Mouse (Mus musculus) heart, embryonic 13.5 days (tissue): ENCODE data around the gene Ints6. TPM values are rescaled to one million over a fixed set of nuclear protein-coding genes. Genes with fewer than 3 reads are reported as not detected.

Experiments
- polyA plus RNA-seq: library from polyadenylated mRNA; unstranded; fragments of >200 nt; fragmentation: Nextera tagmentation; extraction: Ambion mirVana; gene quantifications from 2 replicates; pipeline ENCODE4 v1.2.1, GENCODE M21; 2015

Gene Ints6
- polyA plus RNA-seq, 1 experiment from 2014 or later: 13.6 TPM

Other genes starting within 250 kb of the Ints6 start
- gene Fam124a, start 205.4 kb downstream of the Ints6 start, polyA plus RNA-seq: 2.4 and 3.5 TPM in 2 replicates
- gene Gm4131, start 194.2 kb downstream of the Ints6 start, polyA plus RNA-seq: not detected in 2 replicates
- not detected in 2 replicates for gene Serpine3, start 97.5 kb downstream of the Ints6 start, polyA plus RNA-seq
- gene Wdfy2, start 76.5 kb upstream of the Ints6 start, polyA plus RNA-seq: 3.7 and 4.0 TPM in 2 replicates
- not detected in 2 replicates for gene Defb48, start 223.3 kb upstream of the Ints6 start, polyA plus RNA-seq
- gene Defb47, start 236.9 kb upstream of the Ints6 start, polyA plus RNA-seq: not detected in 2 replicates